Mouse (Mus musculus): Measurements from ENCODE around the gene Zdhhc20. TPM values are rescaled to one million over a fixed set of nuclear protein-coding genes. Genes with fewer than 3 reads are reported as not detected.

Zdhhc20 gene
- total RNA-seq, 1 experiment from 2014 or later = 138 TPM

Other genes starting within 250 kb of the Zdhhc20 start
- 31.5 to 36.8 TPM (median 34.4 TPM) in 3 replicates for gene Xpo4, start 224.8 kb downstream of the Zdhhc20 start, total RNA-seq (2017)
- 0.58 TPM in 1 of 3 replicates, not detected in the others for gene Gm49361, start 144.2 kb downstream of the Zdhhc20 start, total RNA-seq (2017)
- gene Lats2, start 131.9 kb downstream of the Zdhhc20 start, total RNA-seq (2017) = 68.5 to 76.5 TPM (median 75.4 TPM) in 3 replicates
- gene Sap18, start 92.1 kb downstream of the Zdhhc20 start, total RNA-seq (2017) = 24.4 to 33.4 TPM (median 31.7 TPM) in 3 replicates
- gene Ska3, start 64.1 kb downstream of the Zdhhc20 start, total RNA-seq (2017) = 0.53 to 4.5 TPM (median 0.97 TPM) in 3 replicates
- gene Mrpl57, start 64.0 kb downstream of the Zdhhc20 start, total RNA-seq (2017) = 28.3 to 83.7 TPM (median 43.6 TPM) in 3 replicates
- 110 to 135 TPM (median 128 TPM) in 3 replicates for gene Micu2, start 109.0 kb upstream of the Zdhhc20 start, total RNA-seq (2017)
- gene Fgf9, start 180.3 kb upstream of the Zdhhc20 start, total RNA-seq (2017) = not detected in 3 replicates

All from monocyte, adult 5-6 weeks (primary cell).